Mouse (Mus musculus) retina, embryonic 14.5 days (tissue): ENCODE measurements around the gene Rad51b.
A peak's percentile ranks its signal among the peaks of the same experiment; 100 is the strongest.

ENCODE experiments used
- DNase-seq: peaks from one replicate; pipeline ENCODE4 v3.0.0-alpha.2; 2015; ENCODE audit warnings: low spot score

Gene Rad51b

GRCm38 (mm10) chr12:79804776-79805524 is 507.9 kb downstream of the Rad51b start:
- DNase-seq: peak; percentile 34

DNA sequence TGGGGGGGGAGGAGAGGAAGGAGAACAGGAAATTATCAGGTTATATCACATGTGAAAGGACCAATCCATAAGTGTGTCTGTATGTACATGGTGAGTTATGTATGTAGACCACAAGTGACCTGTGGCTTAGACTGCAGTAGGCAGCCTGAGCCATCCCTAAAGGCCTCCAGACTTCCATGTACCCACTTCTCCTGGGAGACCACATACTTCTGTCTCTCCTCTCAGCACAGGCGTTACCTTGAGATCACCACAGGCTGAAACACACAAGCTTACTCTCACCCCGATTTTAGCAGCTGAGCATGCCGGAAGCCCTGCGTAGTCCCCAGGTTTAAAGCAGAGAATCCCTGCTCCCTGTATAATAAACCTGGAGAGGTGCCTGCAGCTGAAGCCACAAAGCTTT is 509.9 kb downstream of the Rad51b start:
- no peak for DNase-seq

- peak; percentile 53 for DNase-seq
Measured at GRCm38 (mm10) chr12:79807410-79807847, 510.3 kb downstream of the Rad51b start.

GRCm38 (mm10) chr12:79807938-79808401 is 510.9 kb downstream of the Rad51b start:
- peak; percentile 23 for DNase-seq

GRCm38 (mm10) chr12:79808426-79809398 is 511.6 kb downstream of the Rad51b start:
- DNase-seq: peak; percentile 12

GRCm38 (mm10) chr12:79809518-79809917 is 512.4 kb downstream of the Rad51b start:
- no peak for DNase-seq

DNA sequence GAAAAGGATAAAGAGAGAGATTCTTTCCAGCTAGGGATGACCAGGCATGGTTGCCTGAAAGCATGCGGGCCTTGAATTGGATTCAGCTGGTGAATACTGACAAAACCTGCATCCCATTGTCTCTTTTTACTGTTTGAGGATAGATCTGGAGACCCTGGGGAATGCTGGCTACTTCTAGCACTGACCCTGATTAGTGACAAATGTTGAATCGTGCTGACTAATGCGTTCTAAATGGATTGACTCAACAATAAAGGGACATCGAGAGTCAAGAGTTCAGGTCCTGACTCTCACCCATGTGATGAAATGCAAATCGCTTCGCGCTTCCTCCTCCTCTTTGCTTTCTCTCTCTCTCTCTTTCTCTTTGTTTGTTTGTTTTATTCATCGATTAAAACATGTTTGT is 515.3 kb downstream of the Rad51b start:
- DNase-seq: no peak

- DNase-seq: peak; percentile 13
Measured at GRCm38 (mm10) chr12:79812838-79813563, 515.9 kb downstream of the Rad51b start.

DNA sequence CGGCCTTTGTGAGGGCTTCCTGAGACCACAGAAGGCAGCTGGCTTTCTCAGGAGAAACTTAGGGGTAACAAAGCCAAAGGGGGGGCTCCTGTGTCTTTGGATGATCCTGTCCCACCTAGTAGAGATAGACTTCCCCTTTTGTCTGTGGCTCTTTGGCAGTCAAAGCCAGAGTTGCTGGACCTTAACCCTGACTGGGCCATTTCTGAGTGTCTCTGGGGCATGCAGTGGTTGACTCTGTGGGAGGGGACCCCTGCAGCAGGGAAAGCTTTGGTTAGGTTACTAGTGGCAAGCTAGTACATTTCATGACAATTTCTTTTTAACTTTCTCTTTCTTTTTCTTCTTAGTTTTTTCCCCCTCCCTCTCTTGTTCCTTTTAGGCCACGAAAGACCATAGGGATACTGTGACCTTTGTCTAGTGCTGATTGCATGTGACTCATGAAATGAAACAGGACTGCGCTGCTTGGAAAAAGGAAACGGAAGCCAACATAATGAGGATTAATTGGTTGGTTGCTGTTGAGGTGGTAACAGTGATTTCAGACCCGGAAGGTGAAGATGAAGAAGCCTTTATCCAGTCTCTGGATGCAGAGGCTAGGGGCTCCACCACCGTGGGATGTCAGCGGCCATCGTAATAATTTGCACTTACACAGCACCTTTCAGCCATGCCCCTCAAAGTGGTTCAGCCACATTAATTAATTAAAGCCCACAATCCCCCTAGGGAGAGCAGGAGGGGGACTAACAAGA is 516.7 kb downstream of the Rad51b start:
- peak; percentile 39 for DNase-seq

- no peak for DNase-seq
Measured at GRCm38 (mm10) chr12:79814312-79815091, 517.4 kb downstream of the Rad51b start.

DNA sequence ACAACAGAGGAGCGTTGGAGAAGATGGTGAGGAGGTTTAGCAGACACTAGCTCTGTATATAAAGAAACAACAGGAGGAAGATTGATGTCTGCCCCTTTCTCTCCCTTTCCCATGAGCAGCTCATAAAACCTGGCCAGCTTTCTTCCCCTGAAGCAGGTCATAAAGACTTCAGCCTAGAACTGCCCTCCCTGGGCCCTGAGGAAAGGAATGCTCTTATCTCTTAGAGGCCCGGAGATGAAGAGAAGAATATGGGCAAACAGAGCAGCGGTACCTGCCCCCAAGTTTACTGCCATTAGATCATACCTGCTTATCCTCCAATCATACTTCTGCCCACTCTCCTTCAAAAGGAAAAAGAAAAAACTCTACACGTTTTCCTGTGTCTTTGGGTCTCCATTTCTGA is 519.2 kb downstream of the Rad51b start:
- DNase-seq: no peak

DNA sequence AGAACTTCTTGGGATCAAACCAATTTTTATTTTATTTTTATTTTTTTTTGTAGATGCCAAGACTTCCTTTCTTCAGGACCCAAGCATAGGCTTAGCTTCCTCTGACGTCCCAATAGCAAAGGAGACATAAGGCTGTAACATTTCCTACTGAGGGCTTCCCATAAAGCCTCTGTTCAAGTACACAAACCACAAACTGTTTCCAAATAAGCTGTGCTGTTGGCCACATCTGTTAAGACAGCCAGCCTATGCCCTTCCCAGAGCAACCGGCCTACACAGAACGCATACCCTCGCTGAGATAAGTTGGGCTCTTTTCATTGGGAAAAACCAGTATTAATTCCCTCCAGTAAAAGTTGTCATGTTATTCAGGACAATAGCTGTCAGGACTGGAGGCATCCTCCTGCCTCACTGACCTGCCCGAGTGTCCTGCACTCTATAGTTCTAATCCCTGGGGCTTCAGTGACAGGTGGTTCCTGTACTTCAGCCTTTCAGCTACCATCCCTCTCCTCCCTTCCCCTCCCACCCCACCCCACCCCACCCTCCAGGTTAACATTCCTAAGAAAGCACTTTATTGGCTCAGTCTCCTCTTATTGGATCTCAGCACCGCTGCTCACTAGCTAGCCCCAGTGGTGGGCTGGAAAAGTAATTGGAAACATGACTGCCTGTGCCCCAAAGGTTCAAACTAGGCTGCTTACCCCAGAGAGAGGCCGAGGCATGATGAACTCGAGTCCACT is 523.3 kb downstream of the Rad51b start:
- DNase-seq: no peak

DNA sequence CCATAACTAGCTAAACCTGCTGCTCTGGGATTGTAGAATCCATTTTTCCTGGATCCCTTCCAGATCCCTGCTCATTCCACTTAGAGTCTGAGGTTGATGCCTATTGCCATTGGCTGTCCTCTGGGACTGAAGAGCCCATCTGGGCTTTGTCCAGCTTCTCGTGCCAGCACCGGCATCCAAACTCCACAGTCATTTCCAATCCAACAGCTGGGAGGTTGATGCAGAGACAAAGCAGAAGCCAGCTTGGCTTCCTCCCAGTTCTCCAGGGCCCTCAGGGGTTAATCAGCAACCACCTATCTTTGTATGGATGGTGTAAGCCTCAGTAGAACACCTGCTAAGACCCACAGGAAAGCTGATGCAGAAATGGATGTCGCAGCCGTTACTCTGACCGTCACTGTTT is 524.8 kb downstream of the Rad51b start:
- peak; percentile 43 for DNase-seq

GRCm38 (mm10) chr12:79822401-79822800 is 525.3 kb downstream of the Rad51b start:
- no peak for DNase-seq

- peak; percentile 74 for DNase-seq
Measured at GRCm38 (mm10) chr12:79825922-79826321, 528.8 kb downstream of the Rad51b start.

DNA sequence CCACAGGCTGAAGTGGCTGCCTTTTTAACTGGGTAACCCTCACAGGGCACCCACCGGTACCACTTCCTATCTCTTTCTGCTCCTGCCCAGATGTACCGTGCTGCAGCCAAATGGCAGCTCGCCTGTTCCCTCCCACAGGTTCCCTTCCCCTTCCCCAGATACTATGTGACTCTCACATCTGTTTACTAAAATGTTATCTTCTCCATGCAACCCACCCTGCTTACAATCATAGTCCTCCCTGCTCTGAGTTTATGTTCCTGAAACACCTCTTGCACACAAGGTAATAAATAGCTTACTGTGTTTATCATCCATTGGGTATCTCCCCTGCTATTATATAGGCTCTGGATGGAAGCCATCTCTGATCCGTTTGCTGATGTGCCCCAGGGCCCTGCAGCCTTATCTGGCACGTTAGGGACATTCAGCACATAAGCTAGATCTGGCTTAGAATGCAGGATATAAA is 530.2 kb downstream of the Rad51b start:
- DNase-seq: no peak

DNA sequence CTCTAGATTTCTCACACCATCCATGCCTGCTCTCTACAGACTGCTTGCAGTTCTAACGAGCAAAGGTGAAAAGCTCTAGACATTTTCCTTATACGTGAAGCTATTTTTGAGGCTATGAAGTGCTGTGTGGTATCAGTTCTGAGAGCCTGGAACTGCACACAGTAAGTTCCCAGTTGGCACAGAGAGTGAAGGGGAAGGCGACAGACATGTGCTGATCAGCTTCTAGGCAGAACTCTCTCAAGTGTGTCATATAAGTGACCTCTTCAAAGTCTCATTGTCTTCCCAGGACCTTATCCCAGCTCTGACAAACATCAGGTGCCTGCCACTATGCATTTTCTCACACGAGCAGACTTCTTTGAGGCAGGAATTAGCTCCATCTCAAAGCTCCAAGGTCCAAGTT is 530.7 kb downstream of the Rad51b start:
- DNase-seq: no peak

- no peak for DNase-seq
Measured at GRCm38 (mm10) chr12:79830686-79831085, 533.6 kb downstream of the Rad51b start.

DNA sequence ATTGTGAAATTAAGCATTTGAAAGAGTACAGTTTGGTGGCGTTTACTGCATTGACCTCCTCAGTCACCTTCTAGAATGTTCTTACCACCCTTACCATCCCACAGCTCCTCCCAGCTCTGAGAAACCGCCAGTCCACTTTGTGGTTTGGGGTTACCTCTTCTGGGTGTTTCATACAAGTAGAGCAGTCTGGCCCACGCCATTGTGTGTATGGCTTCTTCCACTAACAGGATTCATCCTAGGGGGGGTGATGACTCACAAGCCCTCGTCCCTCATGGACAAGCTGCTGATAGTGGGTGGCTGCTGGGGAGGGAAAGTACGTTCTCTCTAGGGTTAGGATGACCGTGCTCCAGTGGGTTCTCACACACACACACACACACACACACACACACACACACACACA is 535.5 kb downstream of the Rad51b start:
- no peak for DNase-seq

DNA sequence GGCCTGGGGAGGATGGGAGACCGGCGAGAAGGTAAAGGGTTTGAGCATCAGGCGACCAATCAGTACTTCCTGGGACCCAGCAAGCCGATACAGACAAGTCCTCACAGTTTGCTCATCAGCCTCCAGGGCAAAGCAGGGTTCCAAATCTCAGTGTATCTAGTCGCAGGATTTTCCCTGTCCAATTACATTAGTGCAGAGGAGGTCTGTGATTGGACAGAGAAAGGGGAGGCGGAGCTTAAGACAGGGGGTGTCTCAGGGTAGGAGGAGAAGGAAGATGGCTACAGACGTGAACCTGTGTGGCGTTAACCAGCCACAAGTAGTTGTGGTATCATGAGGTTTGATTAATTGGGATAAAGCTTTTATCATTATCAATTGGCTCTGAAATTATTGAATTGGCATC is 538.4 kb downstream of the Rad51b start:
- no peak for DNase-seq
